Mouse (Mus musculus) G1E (cell line): ENCODE measurements around the gene Galnt18.

Experiments used
- CTCF ChIP-seq: IDR thresholded peaks from 2 replicates; pipeline ENCODE4 v1.5.1; 2012; ENCODE audit warnings: low read depth, low read length, inconsistent platforms, mixed read lengths
- GATA1 ChIP-seq: IDR thresholded peaks from 2 replicates; pipeline ENCODE4 v1.6.1; 2012; ENCODE audit warnings: borderline replicate concordance, low read length, inconsistent platforms, mixed read lengths
- TAL1 ChIP-seq: conservative IDR thresholded peaks from 2 replicates; pipeline ENCODE4 v1.6.1; 2012; ENCODE audit warnings: low read depth, low read length, inconsistent platforms, mixed read lengths

- TF ChIP-seq CTCF (no peak), GATA1 (no peak), TAL1 (no peak)
These were observed 71.2 kb downstream of the Galnt18 start for GRCm38 (mm10) chr7:111708563-111708962.
